8 mouse cellular contexts compared by ENCODE assay signal in genomic region chr5:151232576-151233299, GRCm38 (mm10). TPM values are rescaled to one million over a fixed set of nuclear protein-coding genes. Genes with fewer than 3 reads are reported as not detected.
DNase-seq lines count a peak whose midpoint lies in the region; ATAC-seq and TF ChIP-seq lines count a peak whose summit lies in the region.

No protein-coding gene starts in this region.

- peak overlapping the region; percentile 57 for H3K4me3 ChIP-seq in kidney, postnatal 0 days (replicated peaks; ENCODE audit: low read depth, low read length)
- peak overlapping the region; percentile 58 for H3K4me3 ChIP-seq in embryonic facial prominence, embryonic 15.5 days (replicated peaks)
- H3K4me3 ChIP-seq in limb, embryonic 10.5 days = peak overlapping the region; percentile 64
- peak overlapping the region; percentile 46 for H3K4me3 ChIP-seq in neural tube, embryonic 14.5 days (ENCODE audit: low read depth, low read length)

- ATAC-seq in kidney, postnatal 0 days (replicated peaks; ENCODE audit: low FRiP score, low read depth) = 0 out of 2 replicates have a peak, but pooled peaks have one; percentile 3
- no peak for ATAC-seq in embryonic facial prominence, embryonic 15.5 days (ENCODE audit: insufficient number of reproducible peaks, low FRiP score, low TSS enrichment, low read depth)
- ATAC-seq in neural tube, embryonic 14.5 days (ENCODE audit: low read depth) = no peak

- peak overlapping the region; percentile 97 for H3K4me2 ChIP-seq in kidney, postnatal 0 days (ENCODE audit: low read length)
- H3K4me2 ChIP-seq in embryonic facial prominence, embryonic 15.5 days (replicated peaks) = peak overlapping the region; percentile 99
- H3K4me2 ChIP-seq in neural tube, embryonic 14.5 days (ENCODE audit: low read depth, low read length) = peak overlapping the region; percentile 81

- H3K9me3 ChIP-seq in kidney, postnatal 0 days (replicated peaks; ENCODE audit: low read length) = no peaks in the 10 kb centered on the region
- H3K9me3 ChIP-seq in embryonic facial prominence, embryonic 15.5 days (replicated peaks) = no peaks in the 10 kb centered on the region
- no peaks in the 10 kb centered on the region for H3K9me3 ChIP-seq in limb, embryonic 10.5 days (replicated peaks)
- no peaks in the 10 kb centered on the region for H3K9me3 ChIP-seq in neural tube, embryonic 14.5 days (ENCODE audit: control insufficient read depth, low read length)

- no peaks in the 10 kb centered on the region for H3K27me3 ChIP-seq in kidney, postnatal 0 days (ENCODE audit: insufficient read depth, low read length)
- peaks cover 8% of the 10 kb centered on the region for H3K27me3 ChIP-seq in embryonic facial prominence, embryonic 15.5 days
- peaks cover 37% of the 10 kb centered on the region for H3K27me3 ChIP-seq in limb, embryonic 10.5 days (ENCODE audit: low read depth, poor library complexity, severe bottlenecking)
- no peaks in the 10 kb centered on the region for H3K27me3 ChIP-seq in neural tube, embryonic 14.5 days (ENCODE audit: control insufficient read depth, insufficient read depth, low read length)

- H3K4me1 ChIP-seq in kidney, postnatal 0 days (replicated peaks; ENCODE audit: insufficient read depth, low read length) = peaks cover 8% of the 10 kb centered on the region
- peaks cover 12% of the 10 kb centered on the region for H3K4me1 ChIP-seq in embryonic facial prominence, embryonic 15.5 days
- H3K4me1 ChIP-seq in limb, embryonic 10.5 days = peaks cover 14% of the 10 kb centered on the region
- H3K4me1 ChIP-seq in neural tube, embryonic 14.5 days (ENCODE audit: control insufficient read depth, insufficient read depth, low read length) = no peaks in the 10 kb centered on the region; the same call in 1 of the 2 replicates

- H3K36me3 ChIP-seq in kidney, postnatal 0 days (ENCODE audit: insufficient read depth, low read length) = no peaks in the 10 kb centered on the region
- H3K36me3 ChIP-seq in embryonic facial prominence, embryonic 15.5 days = no peaks in the 10 kb centered on the region
- H3K36me3 ChIP-seq in limb, embryonic 10.5 days = no peaks in the 10 kb centered on the region
- no peaks in the 10 kb centered on the region for H3K36me3 ChIP-seq in neural tube, embryonic 14.5 days (ENCODE audit: control insufficient read depth, insufficient read depth, low read length)

- H3K27ac ChIP-seq in kidney, postnatal 0 days = no peak overlapping the region
- H3K27ac ChIP-seq in embryonic facial prominence, embryonic 15.5 days (replicated peaks) = no peak overlapping the region
- H3K27ac ChIP-seq in limb, embryonic 10.5 days = no peak overlapping the region
- no peak overlapping the region for H3K27ac ChIP-seq in neural tube, embryonic 14.5 days (ENCODE audit: low read depth, low read length)

- no peak for DNase-seq in kidney, postnatal 0 days (ENCODE audit: low spot score)
- no peak for DNase-seq in kidney, postnatal 14 days
- no peak for DNase-seq in limb, embryonic 10.5 days (ENCODE audit: low spot score)
- DNase-seq in right cerebral cortex, postnatal 4 days = no peak
- no peak for DNase-seq in Muller cell, postnatal 12 days (ENCODE audit: inconsistent ontology term)
- no peak for DNase-seq in layer of hippocampus, postnatal 10 days (ENCODE audit: low spot score in 2 of 2)

- peak overlapping the region; percentile 71 for H3K9ac ChIP-seq in kidney, postnatal 0 days (ENCODE audit: low read depth, low read length)
- peak overlapping the region; percentile 65; the same call in 1 of the 2 replicates for H3K9ac ChIP-seq in embryonic facial prominence, embryonic 15.5 days
- peak overlapping the region; percentile 53 for H3K9ac ChIP-seq in neural tube, embryonic 14.5 days (replicated peaks; ENCODE audit: low read depth, low read length)

- no peak for TF ChIP-seq CTCF in kidney, postnatal 0 days (IDR thresholded peaks at IDR 0.05; ENCODE audit: low read depth)

- 28% methylated on average over 12 of the region's 13 CpGs for WGBS in kidney, postnatal 0 days
- WGBS in embryonic facial prominence, embryonic 15.5 days = 16% methylated on average over 11 of the region's 13 CpGs
- WGBS in limb, embryonic 10.5 days = 22% methylated on average over 11 of the region's 13 CpGs
- 29% methylated on average over 11 of the region's 13 CpGs for WGBS in neural tube, embryonic 14.5 days

RNA-seq across cellular contexts. Expression of gene Stard13, which starts 0.9 kb away (rescaled TPM):
- polyA plus RNA-seq in kidney, postnatal 0 days (2015; fragmentation: Nextera tagmentation; extraction: Ambion mirVana) = 7.8 and 9.4 TPM in 2 replicates
- polyA plus RNA-seq in embryonic facial prominence, embryonic 15.5 days (2015; fragmentation: Nextera tagmentation; extraction: Ambion mirVana) = 9.0 and 10.7 TPM in 2 replicates
- 1.8 and 3.4 TPM in 2 replicates for polyA plus RNA-seq in limb, embryonic 10.5 days (2016; fragmentation: Nextera tagmentation; extraction: Ambion mirVana)
- polyA plus RNA-seq in neural tube, embryonic 14.5 days (2014; fragmentation: Nextera tagmentation; extraction: Ambion mirVana) = 2.7 and 7.1 TPM in 2 replicates
- total RNA-seq in layer of hippocampus, postnatal 10 days (2021) = 10 to 100 TPM; 16.9 to 17.0 TPM
